ENCODE assay signal across 19 mouse cellular contexts in genomic region chr11:58024271-58024670, GRCm38 (mm10). TPM values are rescaled to one million over a fixed set of nuclear protein-coding genes. Genes with fewer than 3 reads are reported as not detected.
DNase-seq lines count a peak whose midpoint lies in the region; ATAC-seq and TF ChIP-seq lines count a peak whose summit lies in the region.
"Had no signal": no experiment of that assay in that cellular context is flagged by ENCODE, and none has a peak within 500 bp of the region (broad histone marks: within the 10 kb centered on the region; RNA-seq: fewer than 3 reads in every experiment).

No protein-coding gene starts in this region.

- in situ Hi-C loops in ES-E14 (cut with MboI; ENCODE audit: low sequenced_read_pairs in 2 of 2, unreplicated experiment in 2 of 2) = no loop called here
- in situ Hi-C loops in Patski (cut with MboI; ENCODE audit: low pct_unique_long_range_greater_than_20kb) = no loop called here

- CTCF ChIA-PET in Patski (lab: Charles Lee) = interaction anchor here (1.5 to 2.0 kb wide), 5 partner anchors 10 to 14 kb away, joined by 3 to 8 read pairs (median 6); no protein-coding TSS in a partner anchor

- H3K36me3 ChIP-seq in liver, embryonic 12.5 days = peaks cover 24% of the 10 kb centered on the region
- H3K36me3 ChIP-seq in liver, postnatal 0 days (replicated peaks; ENCODE audit: insufficient read depth, low read length) = no peaks in the 10 kb centered on the region
- no peaks in the 10 kb centered on the region for H3K36me3 ChIP-seq in ES-E14 (ENCODE audit: control insufficient read depth, insufficient read depth, low read length, poor library complexity, severe bottlenecking)
- H3K36me3 ChIP-seq: heart, embryonic 13.5 days; limb, embryonic 12.5 days had no signal

- no peak for DNase-seq in liver, postnatal 0 days
- no peak for DNase-seq in ES-E14 (ENCODE audit: low read depth, low spot score)
- no peak for DNase-seq in Patski (ENCODE audit: low read depth, low spot score)
- DNase-seq in cerebellum, adult 2 months = no peak
- no peak for DNase-seq in frontal cortex, postnatal 14 days (ENCODE audit: low spot score in 2 of 2)
- DNase-seq: adrenal gland, postnatal 14 days; cerebellum, adult 9-10 months; gastrocnemius, postnatal 25 days; lung, postnatal 14 days; thymus, postnatal 25 days had no signal

- H3K4me2 ChIP-seq in liver, embryonic 12.5 days = no peak overlapping the region
- no peak overlapping the region for H3K4me2 ChIP-seq in liver, postnatal 0 days (ENCODE audit: low read depth, low read length)
- H3K4me2 ChIP-seq: heart, embryonic 13.5 days; hindbrain, embryonic 14.5 days; intestine, embryonic 15.5 days; kidney, embryonic 15.5 days; limb, embryonic 12.5 days; liver, embryonic 15.5 days had no signal

- POLR2A ChIA-PET in Patski (lab: Charles Lee) = interaction anchor here (2.0 kb wide), 1 partner anchor 14 kb away, joined by 12 read pairs; no protein-coding TSS in a partner anchor

- WGBS in liver, embryonic 12.5 days (ENCODE audit: insufficient replicate concordance) = 73% methylated on average over 1 of the region's 1 CpGs
- WGBS in liver, postnatal 0 days (ENCODE audit: insufficient replicate concordance) = 63% methylated on average over 1 of the region's 1 CpGs
- WGBS in cerebellum, adult 2 months = 55% methylated on average over 1 of the region's 1 CpGs

- no peaks in the 10 kb centered on the region for H3K27me3 ChIP-seq in liver, embryonic 12.5 days (replicated peaks)
- H3K27me3 ChIP-seq in liver, postnatal 0 days (ENCODE audit: insufficient read depth, low read length) = no peaks in the 10 kb centered on the region
- no peaks in the 10 kb centered on the region for H3K27me3 ChIP-seq in Patski
- no peaks in the 10 kb centered on the region for H3K27me3 ChIP-seq in cerebellum, adult 2 months (ENCODE audit: control insufficient read depth, insufficient read depth, low read length)
- H3K27me3 ChIP-seq: heart, embryonic 13.5 days; intestine, embryonic 15.5 days; kidney, embryonic 15.5 days; limb, embryonic 12.5 days; liver, embryonic 15.5 days had no signal

- no peak overlapping the region for H3K27ac ChIP-seq in liver, embryonic 12.5 days
- no peak overlapping the region for H3K27ac ChIP-seq in liver, postnatal 0 days (ENCODE audit: low read depth)
- no peak overlapping the region for H3K27ac ChIP-seq in ES-E14 (ENCODE audit: insufficient read depth, low read depth, low read length, poor library complexity, severe bottlenecking)
- no peak overlapping the region for H3K27ac ChIP-seq in cerebellum, adult 2 months (ENCODE audit: insufficient read depth, low read length)
- H3K27ac ChIP-seq: heart, embryonic 13.5 days; hindbrain, embryonic 14.5 days; intestine, embryonic 15.5 days; kidney, embryonic 15.5 days; limb, embryonic 12.5 days; liver, embryonic 15.5 days had no signal

- no peaks in the 10 kb centered on the region for H3K9me3 ChIP-seq in liver, embryonic 12.5 days (replicated peaks)
- H3K9me3 ChIP-seq in liver, postnatal 0 days (ENCODE audit: low read length) = no peaks in the 10 kb centered on the region
- no peaks in the 10 kb centered on the region for H3K9me3 ChIP-seq in ES-E14 (ENCODE audit: control insufficient read depth, insufficient read depth, low read depth, low read length)
- H3K9me3 ChIP-seq: heart, embryonic 13.5 days; intestine, embryonic 15.5 days; kidney, embryonic 15.5 days; limb, embryonic 12.5 days; liver, embryonic 15.5 days had no signal

- H3K4me3 ChIP-seq in liver, embryonic 12.5 days = no peak overlapping the region
- no peak overlapping the region for H3K4me3 ChIP-seq in liver, postnatal 0 days (ENCODE audit: low read depth, low read length)
- no peak overlapping the region for H3K4me3 ChIP-seq in ES-E14 (ENCODE audit: insufficient read depth in 1 of 2, low read depth in 1 of 2, low read length in 2 of 2, poor library complexity in 1 of 2, severe bottlenecking in 1 of 2)
- H3K4me3 ChIP-seq in cerebellum, adult 2 months (replicated peaks; ENCODE audit: insufficient read depth, low read depth, low read length) = no peak overlapping the region
- H3K4me3 ChIP-seq: heart, embryonic 13.5 days; intestine, embryonic 15.5 days; kidney, embryonic 15.5 days; limb, embryonic 12.5 days; liver, embryonic 15.5 days had no signal

- H3K4me1 ChIP-seq in liver, embryonic 12.5 days = peaks cover 95% of the 10 kb centered on the region
- H3K4me1 ChIP-seq in liver, postnatal 0 days (ENCODE audit: insufficient read depth) = peaks cover 71% of the 10 kb centered on the region
- peaks cover 6 to 30% of the 10 kb centered on the region in 2 experiments; a peak in 3 of 4 replicates for H3K4me1 ChIP-seq in ES-E14 (ENCODE audit: control insufficient read depth in 2 of 2, insufficient read depth in 2 of 2, low read length in 2 of 2, poor library complexity in 1 of 2)
- H3K4me1 ChIP-seq in cerebellum, adult 2 months (ENCODE audit: control insufficient read depth, insufficient read depth, low read length) = peaks cover 30% of the 10 kb centered on the region

- H3K9ac ChIP-seq in liver, embryonic 12.5 days = peak overlapping the region; percentile 37; the same call in 1 of the 2 replicates
- no peak overlapping the region for H3K9ac ChIP-seq in liver, postnatal 0 days (replicated peaks)
- H3K9ac ChIP-seq in ES-E14 (ENCODE audit: insufficient read depth, low read depth, low read length, poor library complexity, severe bottlenecking) = no peak overlapping the region
- H3K9ac ChIP-seq: heart, embryonic 13.5 days; hindbrain, embryonic 14.5 days; intestine, embryonic 15.5 days; kidney, embryonic 15.5 days; limb, embryonic 12.5 days; liver, embryonic 15.5 days had no signal

- no peak for TF ChIP-seq CTCF in liver, postnatal 0 days (IDR thresholded peaks at IDR 0.05; ENCODE audit: low read depth)
- TF ChIP-seq CTCF in Patski (IDR thresholded peaks at IDR 0.05) = no peak
- no peak for TF ChIP-seq CTCF in cerebellum, adult 2 months (IDR thresholded peaks at IDR 0.05; ENCODE audit: borderline replicate concordance, insufficient read depth, low read depth, low read length)

- no peak for TF ChIP-seq EP300 in liver, postnatal 0 days (IDR thresholded peaks at IDR 0.05; ENCODE audit: low read depth)

- ATAC-seq in liver, embryonic 12.5 days = no peak
- no peak for ATAC-seq in liver, postnatal 0 days
- peak; percentile 82 for ATAC-seq in Patski
- 0 out of 2 replicates have a peak, but pooled peaks have one; percentile 20 for ATAC-seq in megakaryocyte progenitor cell, adult 5-6 weeks (replicated peaks; ENCODE audit: poor library complexity)
- ATAC-seq: forebrain, embryonic 14.5 days; intestine, embryonic 15.5 days had no signal

- no peak for TF ChIP-seq POLR2A in cerebellum, adult 2 months (IDR thresholded peaks at IDR 0.05; ENCODE audit: borderline replicate concordance, insufficient read depth, low read length)

TF ChIP-seq in ES-E14, 5 proteins besides CTCF, POLR2A, EP300 and RAD21:
- no peak for TF ChIP-seq ZNF384 (IDR thresholded peaks at IDR 0.05; ENCODE audit: low read depth, low read length)
- 0 out of 2 replicates have a peak, but pooled peaks have one; percentile 34 for TF ChIP-seq MAFK (IDR thresholded peaks at IDR 0.05; ENCODE audit: insufficient read depth, low read depth, low read length)
- TF ChIP-seq CHD2 (IDR thresholded peaks at IDR 0.05; ENCODE audit: low read depth, low read length) = no peak
- TF ChIP-seq ZC3H11A (IDR thresholded peaks at IDR 0.05; ENCODE audit: borderline replicate concordance, low read depth, low read length) = no peak
- TF ChIP-seq HCFC1 (IDR thresholded peaks at IDR 0.05; ENCODE audit: borderline replicate concordance, insufficient read depth, low read length) = no peak

RNA-seq across cellular contexts. Expression of gene Larp1, which starts 15.4 kb away (rescaled TPM):
- polyA plus RNA-seq in liver, embryonic 12.5 days (2016; fragmentation: Nextera tagmentation; extraction: Ambion mirVana) = 41.6 and 42.4 TPM in 2 replicates
- polyA plus RNA-seq in liver, postnatal 0 days (2015; fragmentation: Nextera tagmentation; extraction: Ambion mirVana) = 10.8 and 11.0 TPM in 2 replicates
- total RNA-seq in ES-E14 (2012; rRNA removed) = 90.1 and 100 TPM in 2 replicates
- 71.9 TPM for polyA plus RNA-seq in Patski (2021)
- 134 and 142 TPM in 2 replicates for total RNA-seq in megakaryocyte progenitor cell, adult 5-6 weeks (2015)
- total RNA-seq in megakaryocyte progenitor cell, adult 5-6 weeks (2017) = 52.9 and 67.5 TPM in 2 replicates
- 52.0 and 54.5 TPM in 2 replicates for polyA plus RNA-seq in cerebellum, adult 2 months (2012; rRNA removed)

Comparison
In these comparisons a context has a peak if more than half of its experiments do, and no peak if none do; other contexts are left out.
1. ATAC-seq: peak in Patski (single experiment) and megakaryocyte progenitor cell, adult 5-6 weeks (single experiment); none in liver, embryonic 12.5 days (single experiment) and liver, postnatal 0 days (single experiment).